9 mouse cellular contexts compared by ENCODE assay signal in genomic region chr2:172787203-172787944, GRCm38 (mm10).
A peak's percentile ranks its signal among the peaks of the same experiment; 100 is the strongest.
DNase-seq lines count a peak whose midpoint lies in the region; ATAC-seq and TF ChIP-seq lines count a peak whose summit lies in the region.
"Had no signal": no experiment of that assay in that cellular context is flagged by ENCODE, and none has a peak within 500 bp of the region (broad histone marks: within the 10 kb centered on the region; RNA-seq: fewer than 3 reads in every experiment).

No protein-coding gene starts in this region.

- no peak for TF ChIP-seq POLR2A in small intestine, adult 2 months (IDR thresholded peaks at IDR 0.05; ENCODE audit: low read depth, low read length)

- peaks cover 16% of the 10 kb centered on the region for H3K27me3 ChIP-seq in kidney, postnatal 0 days (ENCODE audit: insufficient read depth, low read length)
- peaks cover 20% of the 10 kb centered on the region for H3K27me3 ChIP-seq in forebrain, embryonic 15.5 days
- peaks cover 10% of the 10 kb centered on the region; the same call in 1 of the 2 replicates for H3K27me3 ChIP-seq in small intestine, adult 2 months (ENCODE audit: control insufficient read depth, insufficient read depth, low read length)

- H3K9ac ChIP-seq in kidney, postnatal 0 days (ENCODE audit: low read depth, low read length): no peak overlapping the region
- no peak overlapping the region for H3K9ac ChIP-seq in forebrain, embryonic 15.5 days (replicated peaks)

- WGBS in kidney, postnatal 0 days: 24% methylated on average over 30 of the region's 30 CpGs
- 41% methylated on average over 30 of the region's 30 CpGs for WGBS in forebrain, embryonic 15.5 days
- WGBS in small intestine, adult 2 months: 11% methylated on average over 30 of the region's 30 CpGs

- no peak overlapping the region for H3K27ac ChIP-seq in kidney, postnatal 0 days
- no peak overlapping the region for H3K27ac ChIP-seq in forebrain, embryonic 15.5 days (replicated peaks)
- H3K27ac ChIP-seq in small intestine, adult 2 months (ENCODE audit: insufficient read depth, low read depth, low read length): no peak overlapping the region

- H3K4me2 ChIP-seq in kidney, postnatal 0 days (ENCODE audit: low read length): peak overlapping the region; percentile 49
- H3K4me2 ChIP-seq in forebrain, embryonic 15.5 days (replicated peaks): peak overlapping the region; percentile 35

- no peak for TF ChIP-seq CTCF in kidney, postnatal 0 days (IDR thresholded peaks at IDR 0.05; ENCODE audit: low read depth)
- TF ChIP-seq CTCF in small intestine, adult 2 months (IDR thresholded peaks at IDR 0.05; ENCODE audit: extremely low read depth, insufficient read length, insufficient replicate concordance, low read depth, low read length): no peak

- peaks cover 5% of the 10 kb centered on the region; the same call in 1 of the 2 replicates for H3K9me3 ChIP-seq in kidney, postnatal 0 days (replicated peaks; ENCODE audit: low read length)
- H3K9me3 ChIP-seq in forebrain, embryonic 15.5 days: 0 out of 2 replicates have a peak, but pooled peaks cover 3% of the 10 kb centered on the region

- DNase-seq in kidney, postnatal 0 days (ENCODE audit: low spot score): peak; percentile 29
- no peak for DNase-seq in kidney, adult 11 months
- DNase-seq in liver: peak; percentile 10
- DNase-seq in adrenal gland, adult 2 months: no peak
- DNase-seq in layer of hippocampus, adult 18-20 months (ENCODE audit: low spot score in 2 of 2): no peak
- DNase-seq in left cerebral cortex, adult 8-10 months (ENCODE audit: low spot score in 2 of 2): no peak
- DNase-seq: layer of hippocampus, postnatal 36 days had no signal

- ATAC-seq in kidney, postnatal 0 days (replicated peaks; ENCODE audit: low FRiP score, low read depth): 0 out of 2 replicates have a peak, but pooled peaks have one; percentile 40
- no peak for ATAC-seq in forebrain, embryonic 15.5 days (replicated peaks)

- 0 out of 2 replicates have a peak, but pooled peaks cover 5% of the 10 kb centered on the region for H3K4me1 ChIP-seq in kidney, postnatal 0 days (replicated peaks; ENCODE audit: insufficient read depth, low read length)
- peaks cover 18% of the 10 kb centered on the region for H3K4me1 ChIP-seq in forebrain, embryonic 15.5 days
- no peaks in the 10 kb centered on the region for H3K4me1 ChIP-seq in small intestine, adult 2 months (ENCODE audit: control insufficient read depth, insufficient read depth, insufficient read length, low read length)

- peak overlapping the region; percentile 9; the same call in 1 of the 2 replicates for H3K4me3 ChIP-seq in kidney, postnatal 0 days (replicated peaks; ENCODE audit: low read depth, low read length)
- H3K4me3 ChIP-seq in forebrain, embryonic 15.5 days: peak overlapping the region; percentile 14; the same call in 1 of the 2 replicates
- H3K4me3 ChIP-seq in small intestine, adult 2 months (ENCODE audit: low read depth, low read length): peak overlapping the region; percentile 24; the same call in 1 of the 2 replicates

- H3K36me3 ChIP-seq in kidney, postnatal 0 days (ENCODE audit: insufficient read depth, low read length): no peaks in the 10 kb centered on the region
- H3K36me3 ChIP-seq in forebrain, embryonic 15.5 days: no peaks in the 10 kb centered on the region
- H3K36me3 ChIP-seq in small intestine, adult 2 months (ENCODE audit: control insufficient read depth, insufficient read depth, low read length): no peaks in the 10 kb centered on the region

Comparison
In these comparisons a context has a peak if more than half of its experiments do, and no peak if none do; other contexts are left out.
1. DNase-seq: peak in kidney, postnatal 0 days (single experiment) and liver (single experiment); none in kidney, adult 11 months (single experiment), adrenal gland, adult 2 months (single experiment), layer of hippocampus, adult 18-20 months (0 of 2) and left cerebral cortex, adult 8-10 months (0 of 2).
2. Peak in every context shown above with its lines, with median percentiles within 50 percentile points of each other: H3K4me3 ChIP-seq.